Mouse (Mus musculus): ENCODE measurements around the gene Cptp.

The Cptp gene

DNA sequence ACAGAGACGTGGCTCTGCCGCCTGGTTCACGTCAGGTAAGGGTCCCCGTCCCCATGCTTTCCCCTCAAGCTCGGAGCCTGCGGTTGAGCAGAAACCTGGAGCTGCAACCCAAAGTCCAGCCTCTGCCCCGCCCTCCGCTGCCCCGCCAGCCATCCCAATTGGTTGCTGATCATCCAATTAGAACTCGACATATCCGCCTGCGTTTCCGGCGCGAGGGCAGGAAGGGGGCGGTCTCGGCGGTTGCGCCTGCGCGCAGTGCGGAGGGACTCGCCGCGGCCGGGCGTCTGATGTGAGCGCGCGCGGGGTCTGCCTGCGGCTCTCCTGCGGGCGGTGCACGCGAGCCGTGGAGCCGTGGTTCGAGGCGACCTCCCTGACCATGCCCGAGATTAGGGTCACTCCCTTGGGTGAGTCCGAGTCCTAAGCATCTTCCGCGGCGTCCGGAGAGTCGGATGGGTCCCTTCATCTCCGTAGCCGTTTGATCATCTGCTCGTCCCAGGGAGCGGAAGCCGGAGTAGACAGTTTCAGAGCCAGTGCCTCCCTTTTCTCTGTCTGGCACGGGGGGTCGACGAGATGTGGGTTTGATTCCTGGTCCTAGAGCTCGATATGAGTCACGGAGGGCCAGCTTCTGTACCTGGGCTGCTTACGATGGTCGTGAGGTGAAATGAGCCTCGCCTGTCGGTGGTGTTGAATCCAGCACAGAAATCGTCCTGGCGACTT is at the start of gene Cptp, which contains the start of gene Ints11:
Gene Cptp (minus strand): TSS at position 124 of the 717 bp plus-strand sequence.
Gene Ints11 (plus strand): TSS at position 230 of the 717 bp plus-strand sequence.
- peak; percentile 96 for DNase-seq

DNA sequence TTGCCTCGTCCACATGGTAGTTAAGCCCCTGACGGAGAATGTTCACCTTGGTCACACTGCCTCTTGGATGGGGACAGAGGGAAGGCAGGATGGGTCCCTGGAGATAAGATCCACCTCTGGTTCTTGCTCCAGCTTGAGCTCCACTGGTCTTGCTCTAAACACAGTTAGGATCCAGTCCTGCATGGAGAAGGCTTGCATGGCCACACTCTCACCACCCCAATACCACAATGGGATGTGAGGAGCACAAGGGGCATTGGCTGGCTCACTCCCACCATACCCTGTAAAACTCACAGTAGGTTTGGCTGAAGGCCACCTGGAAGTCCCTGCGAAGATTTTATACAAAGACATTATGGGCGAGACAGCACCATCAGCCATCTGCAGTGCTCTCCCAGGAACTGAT is 39.5 kb upstream of the Cptp start:
- no peak for DNase-seq

DNA sequence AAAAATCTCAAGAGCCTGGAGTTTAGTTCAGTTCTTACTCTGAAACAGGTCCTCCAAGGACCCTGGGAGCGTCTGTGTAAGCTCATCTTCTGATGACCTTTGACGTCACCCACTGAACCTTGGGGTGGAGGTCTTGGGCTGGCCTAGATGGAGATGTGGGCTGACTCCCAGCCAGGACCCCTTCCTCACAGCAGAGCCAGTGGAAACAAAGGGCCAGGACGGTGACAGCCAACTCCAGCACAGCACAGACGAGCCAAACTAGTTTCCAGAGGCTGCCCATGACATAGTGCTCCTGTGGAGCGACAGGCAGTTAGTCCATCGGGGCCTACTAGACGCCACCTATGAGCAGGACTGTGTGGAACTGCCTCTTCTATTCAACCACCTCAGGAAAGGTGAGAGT is 39.0 kb upstream of the Cptp start:
- no peak for DNase-seq

DNA sequence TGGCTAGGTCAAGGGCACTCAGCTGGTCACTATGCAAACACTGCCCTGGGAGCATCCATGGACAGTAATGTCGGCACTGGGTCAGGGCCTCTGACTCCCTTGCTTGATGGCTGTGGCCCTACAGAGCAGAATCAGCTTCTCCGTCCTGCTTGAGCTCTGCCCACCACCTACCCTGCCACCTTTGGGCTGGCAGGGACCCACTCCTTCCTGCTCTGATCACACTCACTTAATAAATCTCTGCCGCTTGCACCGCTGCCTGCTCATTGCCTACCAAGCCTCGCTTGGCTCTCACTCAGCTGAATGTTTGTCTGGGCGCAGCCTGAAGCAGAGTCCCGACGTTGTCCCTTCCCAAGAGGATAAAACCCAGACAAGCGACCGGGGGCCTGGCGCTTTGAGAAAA is 37.8 kb upstream of the Cptp start:
- no peak for DNase-seq

DNA sequence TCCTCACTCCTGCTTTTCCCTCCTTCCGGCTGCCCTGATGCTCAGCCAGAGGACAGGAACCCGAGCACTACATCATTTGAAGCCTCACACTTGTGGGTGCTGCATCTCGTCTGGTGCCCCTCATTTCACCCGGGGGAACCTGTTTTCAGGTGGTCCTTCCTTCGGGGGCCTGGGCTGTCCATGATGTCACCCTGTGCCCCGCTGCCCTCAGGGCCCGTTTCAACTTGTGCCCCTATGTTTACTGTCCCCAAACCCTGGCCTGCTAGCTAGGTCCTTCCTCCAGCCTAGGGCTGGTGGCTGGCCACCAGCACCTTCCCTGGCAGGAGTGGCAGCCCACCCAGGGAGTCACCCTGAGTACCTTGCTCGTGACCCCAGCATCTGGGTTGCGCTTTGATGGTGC is 36.9 kb upstream of the Cptp start:
- no peak for DNase-seq

DNA sequence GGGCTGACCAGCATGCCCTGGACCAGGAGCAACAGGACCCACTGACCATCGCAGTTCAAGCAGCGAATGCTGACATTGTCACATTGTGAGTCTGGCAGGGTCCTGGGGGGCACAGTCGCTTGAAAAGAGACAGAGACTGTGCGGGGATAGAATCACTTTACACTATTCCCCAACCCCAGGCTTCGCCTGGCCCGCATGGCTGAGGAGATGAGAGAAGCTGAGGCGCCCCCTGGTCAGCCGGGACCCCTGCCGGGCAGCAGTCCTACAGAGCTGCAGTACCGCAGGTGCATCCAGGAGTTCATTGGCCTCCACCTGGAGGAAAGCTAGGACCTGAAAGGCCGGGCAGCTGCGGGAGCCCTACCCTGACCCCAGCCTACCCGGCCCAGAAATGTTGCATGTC is 36.4 kb upstream of the Cptp start:
- DNase-seq: no peak

DNA sequence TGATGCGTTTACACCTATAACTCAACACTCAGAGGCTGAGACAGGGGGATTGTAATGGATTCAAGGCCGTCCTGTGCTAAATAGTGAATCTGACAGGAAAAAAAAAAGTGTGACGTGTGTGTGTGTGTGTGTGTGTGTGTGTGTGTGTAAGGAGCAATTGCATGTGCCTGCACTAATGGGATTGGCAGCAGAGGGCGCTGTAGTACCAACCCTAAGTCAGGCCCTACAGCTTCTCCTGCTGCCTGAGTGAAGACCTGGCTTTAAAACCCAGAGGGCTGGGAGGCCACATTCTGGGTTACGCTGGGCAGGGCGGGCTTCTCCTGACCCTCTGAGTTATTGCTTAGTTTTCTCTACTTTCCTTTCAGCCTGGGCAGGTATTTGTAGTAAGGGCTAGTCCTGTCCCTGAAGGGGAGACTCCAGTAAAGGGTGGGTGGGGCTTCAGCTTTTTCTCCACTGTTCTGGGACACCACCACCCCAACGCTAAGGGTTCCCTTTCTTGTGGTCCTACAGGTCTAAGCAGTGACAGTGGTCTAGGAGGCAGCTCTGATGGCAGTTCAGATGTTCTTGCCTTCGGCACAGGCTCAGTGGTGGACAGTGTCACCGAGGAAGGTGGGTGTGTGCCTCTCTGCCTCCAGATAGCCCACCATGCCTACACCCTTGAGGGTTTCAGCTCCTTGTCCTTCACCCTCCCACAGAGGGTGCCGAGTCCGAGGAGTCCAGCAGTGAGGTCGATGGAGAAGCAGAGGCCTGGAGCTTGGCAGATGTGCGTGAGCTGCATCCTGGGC is 35.3 kb upstream of the Cptp start:
- peak; percentile 2 for DNase-seq

DNA sequence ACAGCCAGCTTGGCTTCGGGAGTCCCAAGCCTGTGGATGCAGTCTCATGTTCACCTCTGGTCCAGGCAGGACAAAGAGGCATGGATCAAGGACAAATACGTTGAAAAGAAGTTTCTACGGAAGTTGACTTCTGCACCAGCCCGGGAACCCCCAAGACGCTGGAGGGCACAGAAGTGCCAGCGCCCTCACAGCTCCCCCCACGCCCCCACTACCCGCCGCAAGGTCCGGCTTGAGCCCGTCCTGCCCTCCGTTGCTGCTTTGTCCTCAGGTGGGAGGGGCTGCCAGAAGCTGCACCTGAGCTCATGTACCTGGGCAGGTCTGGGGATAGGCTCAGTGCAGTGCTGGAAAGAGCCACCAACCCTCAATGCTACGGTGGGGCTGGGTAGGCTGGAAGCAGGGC is 34.0 kb upstream of the Cptp start:
- no peak for DNase-seq

DNA sequence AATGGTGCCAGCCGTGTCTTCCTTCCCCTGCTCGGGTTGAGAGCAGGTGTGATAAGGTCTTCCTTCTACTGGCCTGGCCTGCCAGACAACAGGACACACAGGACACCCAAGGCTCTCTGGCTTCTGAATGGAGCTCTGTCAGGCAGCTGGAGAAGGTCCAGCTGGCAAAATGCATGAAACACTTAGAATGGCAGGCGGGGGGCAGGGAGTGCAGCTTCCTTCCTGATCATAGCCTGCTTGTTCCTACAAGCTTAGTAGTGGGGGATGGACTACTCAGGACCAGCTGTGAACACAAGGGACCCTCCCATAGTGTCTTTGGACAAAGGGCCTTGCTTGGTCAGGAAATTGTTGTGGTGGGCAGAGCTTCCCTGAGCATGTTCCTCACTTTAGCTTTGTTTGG is 32.0 kb upstream of the Cptp start:
- no peak for DNase-seq

DNA sequence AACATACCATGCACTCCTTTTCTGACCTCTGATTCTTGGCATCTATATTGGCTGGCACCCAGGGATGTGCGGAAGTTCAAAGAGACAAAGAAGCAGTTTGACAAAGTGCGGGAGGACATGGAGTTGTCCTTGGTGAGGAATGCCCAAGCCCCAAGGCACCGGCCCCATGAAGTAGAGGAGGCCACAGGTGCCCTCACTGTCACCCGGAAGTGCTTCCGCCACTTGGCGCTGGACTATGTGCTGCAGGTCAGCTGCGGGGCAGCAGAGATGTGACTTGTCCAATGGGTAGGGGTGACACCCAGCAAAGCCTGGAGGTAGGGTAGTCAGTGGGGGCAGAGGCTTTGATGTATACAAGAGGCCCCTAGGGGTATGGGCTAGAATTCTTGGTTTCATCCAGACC is 30.1 kb upstream of the Cptp start:
- DNase-seq: no peak

DNA sequence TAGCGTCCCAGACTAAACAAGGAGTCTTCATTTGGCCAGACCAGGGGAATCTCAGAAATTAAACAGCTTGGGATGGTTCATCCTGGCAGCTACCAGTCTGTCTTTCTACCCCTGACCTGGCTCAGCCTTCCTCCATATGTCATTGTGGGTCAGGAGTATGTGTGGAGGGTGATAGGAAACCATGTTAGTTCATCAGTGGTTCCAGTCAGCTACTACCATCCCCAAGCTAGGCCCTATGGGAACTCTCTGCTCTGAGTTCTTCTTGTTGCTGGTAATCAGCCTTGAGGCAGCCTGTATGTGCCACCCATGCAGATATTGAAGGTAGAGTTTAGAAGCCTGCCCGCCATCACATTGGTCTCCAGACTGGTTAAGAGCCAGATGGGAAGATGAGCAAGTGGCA is 29.1 kb upstream of the Cptp start:
- DNase-seq: no peak

DNA sequence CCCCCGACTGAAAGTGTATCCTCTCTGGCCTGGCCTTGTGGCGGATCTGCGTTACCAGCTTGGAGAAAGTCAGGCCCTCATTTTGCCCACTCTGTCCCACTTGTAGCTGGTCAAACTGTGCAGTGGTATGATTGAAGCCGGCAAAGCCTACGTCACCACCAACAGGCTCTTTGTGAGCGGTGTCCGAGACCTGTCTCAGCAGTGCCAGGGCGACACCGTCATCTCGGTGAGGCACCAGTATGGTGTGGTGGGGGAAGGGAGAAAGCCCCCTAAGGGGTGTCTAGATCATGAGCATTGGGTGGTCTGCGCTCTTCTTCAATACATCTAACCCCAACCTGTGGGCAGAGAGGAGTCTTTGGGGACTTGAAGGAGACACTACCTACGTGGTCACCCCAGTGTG is 27.2 kb upstream of the Cptp start:
- DNase-seq: no peak

DNA sequence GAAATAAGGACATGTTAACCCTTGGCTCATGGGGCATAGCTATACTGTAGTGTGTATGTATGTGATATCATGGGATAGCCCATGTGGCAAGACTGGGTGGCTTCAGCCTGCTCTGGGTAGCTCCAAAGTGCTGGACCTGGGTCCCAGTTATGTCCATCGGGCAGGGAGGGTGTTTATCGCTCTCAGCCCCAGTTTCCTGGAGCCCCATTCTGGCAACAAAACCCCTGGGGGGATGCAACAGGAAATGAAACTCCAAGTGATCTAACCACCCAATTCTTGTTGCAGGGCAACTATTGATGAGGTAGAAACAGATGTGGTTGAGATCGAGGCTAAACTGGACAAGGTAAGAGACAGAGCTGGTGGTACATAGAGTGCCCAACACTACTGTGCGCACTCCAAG is 26.6 kb upstream of the Cptp start:
- DNase-seq: no peak

DNA sequence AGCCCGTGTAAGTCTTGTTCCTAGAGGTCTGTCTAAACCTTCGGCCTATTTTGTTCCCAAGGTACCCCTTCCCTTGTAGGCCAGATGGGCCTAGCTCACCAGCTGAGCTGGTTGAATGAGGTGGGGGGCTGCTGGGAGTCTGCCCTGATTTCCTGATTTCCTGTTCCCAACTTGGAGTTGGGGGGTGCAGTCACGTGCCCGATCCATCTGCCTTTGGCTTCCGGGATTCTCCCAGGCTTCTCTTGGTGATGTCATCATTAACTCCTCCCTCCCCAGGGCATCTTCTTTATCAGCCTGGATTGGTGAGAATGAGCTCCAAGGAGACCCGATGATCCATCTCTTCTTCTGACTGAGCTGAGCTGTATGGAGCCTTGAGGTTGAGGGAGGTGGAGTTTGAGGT is 26.0 kb upstream of the Cptp start:
- peak; percentile 42 for DNase-seq

DNA sequence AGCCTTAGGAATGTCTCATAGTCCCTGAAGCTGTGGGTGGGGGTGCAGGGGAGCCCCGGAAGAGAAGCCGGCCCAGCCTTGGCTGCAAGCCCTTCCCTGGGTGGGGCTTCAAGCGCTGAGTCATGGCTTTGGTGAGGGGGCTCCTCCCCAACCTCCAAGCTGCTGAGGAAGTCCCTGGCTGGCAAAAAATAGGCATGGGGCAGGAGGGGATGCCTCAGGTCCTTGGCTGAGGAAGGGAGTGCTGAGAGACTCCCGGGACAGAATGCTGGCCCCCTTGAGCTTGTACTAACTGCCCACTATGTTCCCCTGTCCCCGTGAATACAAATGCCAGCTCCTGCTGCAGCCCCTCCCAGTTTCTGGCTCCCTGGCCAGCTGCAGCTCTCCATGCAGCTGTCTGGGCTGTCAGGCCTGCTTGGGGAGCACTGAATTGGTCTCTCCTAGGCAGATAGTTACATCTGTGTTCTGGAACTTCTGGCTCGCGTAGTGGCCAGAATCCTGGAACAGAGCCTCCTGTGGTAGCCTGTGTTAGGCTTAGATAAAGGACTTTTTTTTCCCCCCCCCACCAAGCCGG is 25.2 kb upstream of the Cptp start:
- DNase-seq: peak; percentile 54

DNA sequence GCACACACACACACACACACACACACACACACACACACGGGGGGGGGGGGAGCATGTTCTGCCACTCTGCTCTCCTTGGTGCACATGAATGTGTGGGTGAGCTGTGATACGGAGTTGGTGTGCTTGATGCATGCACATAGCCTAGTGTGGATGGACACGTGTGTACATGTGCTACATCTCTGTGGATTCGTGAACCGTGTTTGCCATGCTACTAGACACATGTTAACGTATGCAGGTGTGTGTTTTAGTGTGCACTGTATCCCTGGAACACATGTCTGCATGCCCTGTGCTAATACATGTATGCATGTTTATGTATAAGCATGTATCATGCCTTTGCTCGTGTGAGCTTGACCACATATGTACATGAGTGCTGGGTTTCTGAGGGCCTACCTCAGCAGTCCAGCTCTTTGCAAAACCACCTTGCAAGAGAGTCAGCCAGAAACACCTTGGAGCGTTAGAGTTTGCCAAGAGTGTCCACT is 24.0 kb upstream of the Cptp start:
- no peak for DNase-seq

DNA sequence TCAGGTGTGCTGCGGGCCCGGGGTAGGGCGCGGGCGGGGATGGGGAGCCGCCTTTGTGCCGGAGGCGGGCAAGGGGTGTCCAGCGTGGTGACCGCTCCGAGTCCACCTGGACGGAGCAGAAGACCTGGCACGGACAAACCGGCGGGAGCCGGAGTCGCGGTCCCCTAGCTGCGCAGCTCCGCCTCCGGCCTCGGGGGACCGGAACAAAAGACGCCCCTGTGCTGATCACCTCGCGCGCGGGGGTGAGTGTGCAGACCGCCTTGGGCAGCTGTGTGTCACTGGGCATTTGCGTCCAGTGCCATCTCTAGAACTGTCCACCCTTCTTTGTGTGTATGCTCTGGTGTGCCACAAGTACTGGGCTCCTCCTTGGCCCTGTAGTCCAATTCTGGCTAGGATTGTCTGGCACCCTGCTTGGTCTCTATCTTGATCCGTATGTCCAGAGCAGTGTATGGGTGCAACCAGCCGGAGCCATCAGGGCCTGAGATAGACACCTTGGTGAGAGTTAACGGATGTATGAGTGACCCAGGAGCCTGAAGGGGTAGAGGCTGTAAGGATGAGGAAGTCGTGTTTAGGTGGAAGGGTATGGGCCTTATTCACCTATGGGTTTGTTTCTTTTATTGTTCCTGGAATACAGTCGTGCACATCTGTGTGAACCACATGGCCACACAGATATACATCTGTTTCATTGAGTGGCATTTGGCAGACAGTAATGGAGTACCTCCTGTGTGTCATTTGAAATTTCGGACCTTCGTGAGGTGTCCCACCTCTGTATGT is 23.4 kb upstream of the Cptp start:
- no peak for DNase-seq

DNA sequence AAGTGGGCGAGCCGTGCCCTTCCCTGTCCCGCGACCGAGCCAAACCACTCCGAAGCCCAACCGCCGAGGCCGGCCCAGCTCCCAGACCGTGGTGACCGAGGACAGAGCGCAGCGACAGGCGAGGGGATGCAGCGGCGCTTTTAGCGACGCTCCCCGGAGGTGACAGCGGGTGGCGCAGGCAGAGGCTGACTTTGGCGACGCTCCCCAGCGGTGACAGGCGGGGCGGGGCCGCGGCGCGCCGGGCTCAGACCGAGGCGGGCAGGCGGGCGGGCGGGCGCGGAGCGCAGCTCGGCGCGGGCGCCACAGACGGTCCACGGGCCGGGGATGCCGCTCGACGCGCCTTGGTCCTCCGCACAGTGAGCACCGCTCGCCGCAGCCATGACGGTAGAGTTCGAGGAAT is 22.8 kb upstream of the Cptp start:
- DNase-seq: peak; percentile 64

DNA sequence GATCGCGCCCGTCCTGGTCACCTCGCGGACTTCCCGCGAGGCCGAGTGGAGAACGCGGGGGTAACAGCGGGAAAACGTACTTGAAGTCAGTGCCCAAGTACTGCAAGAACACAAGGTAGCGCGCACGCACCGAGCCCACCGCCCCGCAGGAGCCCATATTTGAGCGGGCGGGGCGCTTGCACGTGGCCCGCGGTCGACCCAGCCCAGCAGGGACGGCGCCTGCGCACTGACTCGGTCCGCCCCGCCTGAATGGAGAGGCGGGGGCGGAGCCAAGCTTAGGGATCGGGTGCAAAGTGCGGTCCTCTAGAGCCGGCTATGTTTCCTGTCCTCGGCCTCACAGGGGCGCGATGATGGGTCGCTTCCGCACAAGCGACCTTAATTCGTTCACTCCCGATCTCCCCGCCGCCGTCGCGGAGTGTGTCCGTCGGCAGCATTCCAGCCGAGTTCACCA is 22.3 kb upstream of the Cptp start, which contains the start of the genes Pusl1 and Acap3:
Gene Pusl1 (minus strand): TSS at position 231 of the 451 bp plus-strand sequence.
Gene Acap3 (plus strand): TSS at position 272 of the 451 bp plus-strand sequence.
- DNase-seq: peak; percentile 93

DNA sequence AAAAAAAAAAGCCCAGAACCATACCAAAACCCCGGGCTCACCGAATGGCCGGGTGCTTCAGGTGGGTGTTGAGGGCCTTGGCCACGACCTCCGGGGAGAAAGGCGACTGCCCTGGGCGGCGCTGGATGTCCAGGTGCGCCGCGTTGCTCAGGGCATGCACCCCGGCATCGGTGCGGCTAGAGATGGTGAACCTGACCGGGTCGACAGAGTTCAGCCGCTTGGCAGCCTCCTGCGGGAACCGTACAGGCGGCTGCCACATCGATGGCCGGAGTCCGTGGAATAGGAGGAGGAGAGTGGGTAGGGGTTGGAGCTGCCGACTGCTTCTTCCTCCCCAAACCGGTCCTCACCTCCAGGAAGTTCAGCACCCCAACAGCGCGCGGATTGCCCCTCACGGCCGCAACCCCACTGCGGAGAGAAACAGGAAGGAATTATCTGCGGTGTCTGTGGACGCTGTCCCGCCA is 21.8 kb upstream of the Cptp start:
- no peak for DNase-seq

DNA sequence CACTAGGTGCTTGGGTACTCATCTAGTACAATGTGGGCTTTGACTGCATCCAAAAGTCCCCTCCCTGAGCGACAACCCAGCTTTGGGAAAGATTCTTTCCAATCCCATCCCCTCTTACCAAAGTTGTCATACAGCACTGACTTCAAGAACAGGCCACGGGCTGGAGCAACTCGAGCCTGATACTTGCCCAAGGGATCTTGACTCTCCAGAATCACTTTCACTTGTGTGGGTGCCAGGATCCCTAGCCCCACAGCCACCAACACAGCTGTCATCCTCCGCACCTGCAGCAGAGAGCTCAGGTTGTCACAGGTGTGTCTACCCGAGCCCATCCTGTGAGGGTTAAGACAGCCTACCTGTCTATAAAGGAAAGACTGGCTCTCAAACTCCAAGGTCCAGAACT is 20.1 kb upstream of the Cptp start:
- no peak for DNase-seq

DNA sequence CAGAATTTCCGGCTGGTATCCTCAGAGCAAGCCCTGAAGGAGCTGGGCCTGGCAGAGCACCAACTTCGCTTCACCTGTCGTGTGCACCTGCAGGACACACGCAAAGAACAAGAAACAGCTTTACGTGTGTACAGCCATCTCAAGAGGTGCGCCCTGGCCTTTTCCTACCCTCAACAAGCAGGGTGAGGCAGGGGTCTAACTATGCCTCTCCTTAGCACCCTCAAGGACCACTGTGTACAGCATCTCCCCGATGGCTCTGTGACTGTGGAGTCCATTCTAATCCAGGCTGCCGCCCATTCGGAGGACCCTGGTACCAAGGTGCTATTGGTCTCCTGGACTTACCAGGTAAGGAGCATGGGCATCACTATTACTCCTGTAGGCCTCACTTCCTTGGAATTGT is 18.9 kb upstream of the Cptp start:
- DNase-seq: no peak

DNA sequence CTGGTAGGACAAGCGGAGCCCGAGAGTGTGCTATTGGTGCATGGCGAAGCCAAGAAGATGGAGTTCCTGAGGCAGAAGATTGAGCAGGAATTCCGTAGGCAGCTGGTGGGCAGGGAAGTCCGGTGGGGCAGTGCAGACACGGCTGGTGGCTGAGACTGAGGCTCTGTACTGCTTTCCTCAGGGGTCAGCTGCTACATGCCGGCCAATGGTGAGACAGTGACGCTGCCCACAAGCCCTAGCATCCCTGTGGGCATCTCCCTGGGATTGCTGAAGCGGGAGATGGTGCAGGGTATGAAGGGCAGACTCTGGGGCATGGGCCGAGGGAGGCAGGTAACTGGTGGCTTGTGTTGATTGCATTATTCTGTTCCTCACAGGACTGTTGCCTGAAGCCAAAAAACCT is 18.4 kb upstream of the Cptp start:
- no peak for DNase-seq

All from kidney, adult 11 months (tissue).